Mouse (Mus musculus) mouse trophoblast stem cell (cell line): ENCODE measurements around the gene Cln6.
"Not testable (repeated sequence)": the region's sequence is repeated elsewhere in the genome, so short reads cannot be mapped to it uniquely, and the experiment has no call there.

ENCODE experiments used
- in situ Hi-C, 2 experiments: fragments of 300-500 bp; cut with MseI, MboI; formaldehyde crosslinking; loops; 2 replicates in 1 of 2; 3 replicates in 1 of 2; pipeline ENCODE4 v1.15.1; 2025

The Cln6 gene

DNA sequence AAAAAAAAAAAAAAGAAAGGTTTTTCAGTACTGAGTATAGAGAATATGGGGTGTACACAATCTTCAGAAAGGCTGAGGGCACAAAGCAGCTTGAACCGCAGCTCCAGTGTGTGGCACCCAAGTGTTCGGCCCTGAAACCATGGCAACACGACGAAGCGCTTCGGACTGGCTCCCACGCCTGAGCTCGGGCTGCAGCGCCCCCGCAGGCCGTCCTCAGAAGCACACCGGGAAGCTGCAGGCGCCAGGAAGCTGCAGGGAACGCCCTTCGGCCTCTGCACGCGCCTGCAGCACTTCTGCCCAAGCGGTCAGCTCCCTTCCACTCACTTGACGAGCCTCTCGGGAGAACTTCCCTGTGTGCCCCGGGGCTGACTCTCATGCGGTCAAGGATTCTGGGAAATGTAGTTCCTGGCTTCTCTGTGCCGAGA, 9.9 kb upstream of the Cln6 start:
- in situ Hi-C loops: no loop called here

DNA sequence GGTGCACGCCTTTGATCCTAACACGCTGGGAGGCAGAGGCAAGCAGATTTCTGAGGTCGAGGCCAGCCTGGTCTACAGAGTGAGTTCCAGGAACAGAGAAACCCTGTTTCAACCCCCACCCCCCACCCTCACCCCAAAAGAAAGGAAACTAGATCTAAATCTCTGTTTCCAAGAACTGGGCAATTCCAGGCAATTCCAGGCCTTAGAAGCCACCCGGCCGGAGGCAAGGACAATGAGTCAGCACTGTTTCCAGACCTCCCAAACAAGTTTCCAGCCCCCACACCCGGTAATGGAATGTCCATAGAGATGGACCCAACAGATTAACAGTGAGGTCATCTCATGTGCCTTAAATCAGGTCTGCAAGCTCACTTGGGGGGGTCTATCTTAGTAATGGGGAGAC, 8.7 kb upstream of the Cln6 start:
- in situ Hi-C loops: no loop called here

DNA sequence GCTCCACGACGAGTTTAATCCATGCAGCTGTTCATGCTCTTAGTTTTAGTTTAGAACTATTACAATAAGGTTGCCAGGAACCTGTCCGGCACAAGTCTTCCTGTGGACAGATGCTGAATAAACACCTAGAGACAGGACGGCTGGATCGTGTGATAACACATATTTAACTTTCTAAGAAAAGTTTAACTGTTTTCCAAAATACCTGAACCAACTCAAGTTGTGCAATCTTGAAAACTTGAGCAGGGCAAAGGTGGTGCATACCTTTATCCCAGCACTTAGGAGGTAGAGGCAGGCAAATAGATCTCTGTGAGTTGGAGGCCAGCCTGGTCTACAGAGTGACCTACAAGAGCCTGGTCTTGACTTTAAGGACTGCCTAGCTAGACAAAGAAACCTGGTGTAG, 3.7 kb upstream of the Cln6 start:
- in situ Hi-C loops: no loop called here

DNA sequence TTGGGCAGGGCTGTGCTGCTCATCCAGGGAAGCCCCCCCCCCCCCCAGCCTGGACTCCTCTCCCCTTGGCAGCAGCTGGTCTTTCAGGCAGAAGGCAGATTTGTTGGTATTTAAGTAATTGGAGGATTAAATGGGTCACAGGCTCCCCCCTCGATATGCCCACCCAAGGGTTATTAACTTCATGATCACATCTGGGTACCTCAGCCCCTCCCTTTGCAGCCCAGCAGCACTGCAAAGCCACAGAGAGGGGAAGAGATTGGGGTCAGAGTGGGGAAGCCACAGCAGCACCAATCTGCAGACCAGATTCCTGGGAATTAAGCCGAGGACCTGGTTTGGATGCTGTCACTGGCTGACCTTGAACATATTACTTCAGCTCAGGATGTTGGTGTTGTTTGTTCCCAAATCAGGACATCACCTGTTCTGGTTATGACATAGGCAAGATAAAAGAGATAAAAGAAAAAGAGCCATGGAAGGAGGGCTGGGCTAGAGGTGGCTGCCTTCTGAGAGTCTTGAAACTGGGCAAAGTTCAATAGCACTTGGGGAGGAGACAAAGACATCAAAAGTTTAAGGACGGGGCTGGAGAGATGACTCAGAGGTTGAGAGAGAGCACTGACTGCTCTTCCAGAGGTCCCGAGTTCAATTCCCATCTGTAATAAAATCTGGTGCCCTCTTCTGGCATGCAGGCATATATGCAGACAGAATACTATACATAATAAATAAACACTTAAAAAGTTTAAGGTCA, 2.7 kb upstream of the Cln6 start:
- in situ Hi-C loops: no loop called here

DNA sequence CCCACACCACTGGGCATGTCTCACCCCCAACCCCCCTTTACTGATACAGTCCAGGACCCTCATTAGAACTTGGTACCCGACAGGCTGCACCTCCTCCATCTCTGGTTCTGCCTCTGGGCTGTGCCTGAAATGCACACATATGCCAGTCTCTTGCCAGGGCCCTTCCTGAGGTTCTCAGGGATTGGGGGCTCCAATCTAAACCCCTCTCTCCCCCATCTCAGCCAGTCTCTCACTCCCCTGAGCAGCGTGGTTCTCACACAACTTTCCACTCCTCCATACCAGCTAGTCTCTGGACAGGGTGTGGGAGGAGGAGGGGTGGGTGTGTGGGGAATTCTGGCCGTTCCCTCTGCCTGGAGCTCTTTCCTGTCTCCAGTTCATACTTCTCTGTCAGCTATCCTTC, 974 bp upstream of the Cln6 start:
- in situ Hi-C loops: no loop called here

DNA sequence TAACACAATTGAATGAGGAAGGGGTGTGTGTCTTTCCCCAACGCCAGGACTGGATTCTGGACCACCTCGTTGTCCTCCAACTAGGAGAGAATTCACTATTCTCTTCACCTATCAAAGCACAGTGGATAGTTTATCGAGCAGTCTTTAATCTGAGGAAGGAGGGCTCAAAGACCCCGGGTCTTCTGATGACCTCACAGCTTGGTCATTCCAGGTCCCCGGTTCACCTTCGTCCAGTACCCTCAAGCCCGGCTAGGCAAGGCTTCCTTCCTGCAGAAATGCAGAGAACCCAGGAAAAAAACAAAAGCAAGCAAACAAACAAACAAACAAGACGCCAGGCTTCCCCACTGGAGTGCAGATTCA, 459 bp upstream of the Cln6 start:
- in situ Hi-C loops: no loop called here

DNA sequence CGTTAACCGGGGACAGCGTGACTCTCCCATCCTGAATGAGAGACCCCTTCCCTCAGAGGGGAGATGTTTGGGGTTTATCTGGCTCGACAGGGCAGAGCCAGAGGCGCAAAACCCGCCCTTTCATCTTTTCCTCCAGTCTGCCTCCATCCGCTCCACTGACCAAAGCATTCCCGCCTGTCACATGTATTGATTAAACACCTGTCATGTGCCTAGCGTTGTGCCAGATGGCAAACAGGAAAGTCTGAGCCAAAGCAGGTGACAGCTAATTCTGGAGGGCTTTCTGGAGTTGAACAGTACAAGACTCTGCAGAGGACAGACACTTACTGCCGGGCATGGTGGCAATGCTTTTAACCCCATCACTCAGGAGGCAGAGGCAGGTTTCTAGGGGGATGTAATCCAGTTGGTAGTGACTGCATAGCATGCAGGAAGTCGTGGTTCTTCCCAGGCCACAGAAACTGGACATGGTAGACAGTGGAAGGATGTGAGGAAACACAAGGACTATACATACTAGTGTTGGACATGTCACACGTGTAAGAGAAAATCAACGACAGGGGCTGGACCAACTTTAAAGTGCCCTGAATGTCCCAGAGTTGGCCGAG, 686 bp downstream of the Cln6 start:
- in situ Hi-C loops: no loop called here

DNA sequence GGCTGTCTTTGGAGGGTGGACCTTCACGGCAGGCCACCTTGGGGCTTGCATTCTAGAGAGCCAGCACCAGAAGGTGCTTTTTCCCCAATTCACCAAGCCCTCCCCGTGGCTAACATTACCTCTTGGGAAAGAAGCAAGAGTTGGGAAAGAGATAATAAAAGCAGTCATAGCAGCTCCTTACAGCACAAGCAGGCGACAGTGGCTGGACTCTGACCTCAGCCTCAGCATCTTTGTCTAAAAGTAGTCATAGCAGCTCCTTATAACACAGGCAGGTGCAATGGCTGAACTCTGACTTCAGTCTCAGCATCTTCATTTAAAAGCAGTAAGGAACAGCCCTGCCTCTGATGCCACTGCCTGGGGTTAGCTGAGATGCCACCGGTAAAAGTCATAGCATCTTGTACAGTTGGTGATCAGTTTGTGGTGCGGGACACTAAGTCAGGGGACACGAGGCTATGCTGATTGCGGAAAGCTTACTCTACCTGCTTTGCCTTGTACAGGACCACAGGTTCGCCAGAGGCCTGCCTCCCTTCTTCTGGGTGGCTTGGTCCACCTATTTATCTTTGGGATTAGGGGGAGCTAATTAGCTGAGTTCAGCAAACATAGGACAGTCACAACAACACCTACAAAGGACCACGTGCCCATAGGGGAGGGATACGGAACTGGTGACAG, 4.9 kb downstream of the Cln6 start:
- in situ Hi-C loops: no loop called here

DNA sequence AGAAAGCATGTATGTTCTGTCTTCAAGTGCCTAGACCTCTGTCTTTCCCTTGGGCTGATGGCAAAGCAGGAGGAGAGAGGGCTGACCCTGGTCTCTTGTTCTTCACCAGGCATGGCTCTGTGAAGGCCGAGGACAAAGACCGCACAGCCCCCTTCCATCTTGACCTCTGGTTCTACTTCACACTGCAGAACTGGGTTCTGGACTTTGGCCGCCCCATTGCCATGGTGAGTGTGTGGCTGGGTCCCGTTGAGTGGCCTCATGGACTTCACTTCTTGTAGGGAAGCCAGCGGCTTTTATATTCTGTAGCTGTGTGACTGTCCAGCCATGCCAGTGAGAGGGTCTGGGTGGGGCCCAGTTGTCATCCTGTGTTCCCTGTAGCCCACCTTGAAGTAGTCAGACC, 5.9 kb downstream of the Cln6 start:
- in situ Hi-C loops: no loop called here

DNA sequence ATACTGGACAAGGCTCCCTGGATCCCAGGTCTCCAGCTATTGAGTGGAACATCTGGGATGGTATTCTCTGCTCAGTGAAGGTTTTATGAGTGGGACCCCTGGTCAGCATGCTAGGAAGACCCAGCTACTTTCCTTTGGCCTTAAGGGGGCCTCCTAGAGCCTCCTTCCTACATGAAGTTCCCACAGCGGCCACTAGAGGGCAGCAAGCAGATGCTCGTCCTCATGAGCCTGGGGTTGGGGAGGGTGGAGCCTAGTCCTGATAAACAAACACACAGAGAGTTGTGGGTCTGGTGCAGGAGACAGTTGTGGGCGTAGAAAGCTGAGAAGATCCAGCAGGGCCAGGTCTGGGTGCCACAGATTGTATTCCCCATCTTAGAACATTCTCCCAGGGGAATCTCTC, 9.1 kb downstream of the Cln6 start:
- in situ Hi-C loops: no loop called here

DNA sequence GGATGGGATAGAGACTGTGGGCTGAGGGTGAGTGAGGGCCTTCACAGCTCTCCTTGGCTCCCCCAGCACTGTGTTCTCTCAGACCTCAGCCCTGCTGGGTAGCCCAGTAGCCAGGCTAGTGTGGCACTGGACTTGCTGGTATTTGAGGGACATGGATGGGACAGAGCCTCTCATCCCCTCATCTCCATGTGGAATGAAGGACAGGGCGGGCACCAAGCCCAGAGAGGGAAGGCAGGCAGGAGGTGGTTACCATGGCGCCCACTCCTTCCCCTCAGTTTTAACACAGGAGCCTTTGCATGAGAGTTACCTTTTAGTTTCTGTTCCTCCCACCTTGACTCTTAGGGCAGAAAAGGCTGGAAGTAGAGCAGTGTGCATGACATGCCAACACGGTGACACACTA, 10.1 kb downstream of the Cln6 start:
- in situ Hi-C loops: no loop called here

DNA sequence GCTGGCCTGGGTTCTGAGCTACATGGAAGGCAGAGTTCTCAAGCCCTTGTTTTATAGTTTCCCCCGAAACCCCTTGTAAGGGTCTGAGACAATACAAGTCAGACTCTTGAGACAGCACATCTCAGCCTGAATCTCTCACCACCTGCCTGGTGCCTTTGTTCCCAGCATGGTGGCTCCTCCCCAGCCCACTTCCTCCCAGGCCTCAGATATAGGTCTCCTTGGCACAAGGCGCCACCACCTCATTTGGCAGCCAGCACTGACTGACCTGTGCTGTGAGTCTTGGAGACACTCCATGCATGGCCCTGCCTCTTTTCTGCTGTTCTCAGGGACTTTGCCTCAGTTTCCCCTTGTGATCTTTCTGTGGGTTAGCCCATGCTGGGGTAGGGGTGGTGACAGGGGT, 13.0 kb downstream of the Cln6 start:
- in situ Hi-C loops: no loop called here

DNA sequence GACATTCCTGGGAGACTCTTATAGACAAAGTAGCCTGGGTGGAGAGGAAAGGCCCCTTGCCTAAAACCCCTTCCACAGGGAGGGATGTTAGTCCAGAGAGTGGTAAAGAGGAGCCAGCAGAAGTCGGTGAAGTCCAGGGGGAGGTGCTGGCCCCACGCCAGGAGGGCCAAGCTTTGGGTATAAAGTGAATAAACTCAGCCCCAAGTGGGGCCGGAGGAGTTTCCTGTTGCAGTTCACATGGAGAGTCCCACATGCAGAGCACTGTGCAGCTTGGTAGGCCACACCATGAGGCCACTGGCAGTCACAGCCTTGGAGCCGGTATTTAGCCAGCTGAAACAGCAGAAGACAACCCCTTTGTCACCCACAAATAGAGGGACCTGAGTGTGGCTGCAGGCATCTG, 15.9 kb downstream of the Cln6 start:
- in situ Hi-C loops: no loop called here

DNA sequence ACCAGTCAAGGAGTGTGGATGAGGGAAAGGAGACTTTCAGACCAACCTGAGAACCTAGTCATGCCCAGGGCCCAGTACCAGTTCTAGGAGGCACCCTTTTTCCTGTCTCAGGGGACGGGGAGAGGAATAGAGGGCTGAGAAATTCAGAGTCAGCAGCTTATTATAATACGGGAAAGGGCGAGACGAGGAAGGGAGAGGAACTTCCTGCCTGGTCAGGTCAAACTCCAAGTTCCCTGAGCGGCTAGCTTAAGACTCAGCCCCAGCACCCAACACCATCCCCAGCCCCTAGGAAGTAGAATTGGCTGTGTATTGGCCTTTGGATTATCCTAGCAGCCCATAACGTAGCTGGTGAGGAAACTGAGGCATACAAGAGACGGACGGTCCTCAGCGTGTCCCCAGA, 18.6 kb downstream of the Cln6 start:
- in situ Hi-C loops: no loop called here

DNA sequence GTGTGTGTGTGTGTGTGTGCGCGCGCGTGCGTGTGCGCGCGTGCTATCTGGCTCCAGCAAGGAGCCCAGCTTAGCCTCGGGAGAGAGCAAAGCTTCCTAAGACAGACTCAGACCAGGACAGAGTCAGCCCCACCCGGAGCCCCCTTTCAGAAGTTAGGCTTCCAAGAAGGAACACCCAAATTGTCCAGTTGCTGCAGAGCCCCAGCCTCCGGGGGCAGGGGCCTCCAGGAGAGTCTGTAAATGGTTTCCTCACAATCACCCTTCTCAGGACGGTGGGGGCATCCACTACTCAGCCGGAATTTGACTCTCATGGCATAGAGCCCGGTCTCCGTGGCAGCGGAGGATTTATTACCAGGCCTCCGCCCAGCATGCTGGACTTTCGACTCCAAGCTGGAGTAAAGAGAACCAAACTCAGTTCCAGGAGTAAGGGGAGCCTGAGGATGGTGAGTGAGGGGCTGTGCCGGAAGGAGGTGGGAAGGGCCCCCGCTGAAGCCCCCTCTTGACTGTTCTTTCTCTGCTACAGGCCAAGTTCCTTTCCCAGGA, 19.2 kb downstream of the Cln6 start, which contains the start of gene Calml4:
Calml4 (plus strand) TSS at position 362 of the 543 bp plus-strand sequence.
- in situ Hi-C loops: no loop called here

DNA sequence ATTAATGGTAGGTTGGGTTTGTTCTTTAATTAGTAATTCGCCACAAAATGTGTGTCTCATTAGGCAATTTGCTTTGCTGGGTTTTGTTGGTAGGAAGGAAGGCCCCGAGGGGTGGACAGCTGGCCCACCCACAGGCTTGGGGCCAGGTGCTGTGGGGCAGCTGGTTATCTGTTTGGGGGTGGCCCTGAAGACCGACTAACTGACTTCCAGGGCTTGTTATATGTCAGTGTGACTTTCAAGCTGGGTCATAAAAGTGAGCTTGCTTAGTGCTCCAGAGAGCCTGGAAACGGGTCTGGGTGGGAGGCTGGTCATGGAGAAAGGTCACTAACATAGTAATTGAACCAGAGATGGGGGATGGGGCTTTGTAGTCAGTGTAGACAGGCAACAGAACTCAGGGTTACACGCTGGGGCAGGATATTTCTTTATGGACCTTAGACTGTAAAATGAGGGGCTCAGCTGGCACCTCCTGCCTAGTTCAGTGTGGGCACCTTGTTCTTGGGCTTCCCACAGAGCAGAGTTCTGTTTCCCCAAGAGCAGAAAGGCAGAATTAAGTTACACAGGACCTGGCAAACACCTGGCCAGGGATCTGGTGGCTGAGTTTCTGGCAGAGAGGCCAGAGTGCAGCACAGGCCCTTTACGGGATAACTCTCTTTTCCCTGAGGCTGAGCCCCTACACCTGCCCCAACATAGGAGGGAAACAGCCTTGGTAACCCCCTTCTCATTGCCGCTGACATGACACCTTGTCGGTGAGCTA, 19.9 kb downstream of the Cln6 start:
- in situ Hi-C loops: no loop called here

DNA sequence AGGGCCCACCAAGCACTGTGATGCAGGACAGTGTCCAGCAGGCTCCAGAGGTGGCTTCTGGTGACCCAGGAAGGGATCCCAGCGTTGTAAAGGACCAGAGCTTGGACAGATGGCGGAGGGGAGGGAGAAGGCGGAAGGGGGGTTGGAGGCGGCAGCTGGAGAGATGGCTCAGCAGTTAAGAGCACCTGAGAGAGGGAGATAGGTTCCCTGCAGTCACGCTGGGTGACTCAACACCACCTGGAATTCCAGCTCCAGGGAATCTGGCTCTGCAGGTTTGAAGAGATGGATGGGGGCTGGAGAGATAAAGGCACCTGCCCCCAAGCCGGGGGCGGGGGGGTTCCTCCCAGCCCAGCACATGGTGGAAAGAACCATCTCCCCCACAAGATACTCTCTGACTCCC, 21.5 kb downstream of the Cln6 start:
- in situ Hi-C loops: not testable (repeated sequence)

DNA sequence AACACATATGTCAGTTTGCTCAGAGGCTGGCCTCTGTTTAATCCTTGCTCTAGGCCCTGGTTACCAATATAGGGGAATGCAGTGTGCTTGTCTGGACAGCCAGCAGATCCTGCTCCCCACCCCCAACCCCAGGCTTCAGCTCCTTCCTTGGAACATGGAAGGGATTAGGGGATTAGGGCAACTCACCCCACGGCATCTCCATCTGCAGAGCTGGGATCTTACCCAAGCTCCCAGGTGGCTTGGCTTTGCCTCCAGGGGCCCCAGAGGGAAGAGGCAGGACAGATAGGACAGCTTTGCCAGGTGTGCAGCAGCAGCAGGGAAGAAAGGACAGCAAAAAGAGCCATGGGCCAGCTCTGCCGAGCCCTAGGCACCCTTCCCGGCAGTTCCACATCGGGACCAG, 22.3 kb downstream of the Cln6 start:
- in situ Hi-C loops: no loop called here

DNA sequence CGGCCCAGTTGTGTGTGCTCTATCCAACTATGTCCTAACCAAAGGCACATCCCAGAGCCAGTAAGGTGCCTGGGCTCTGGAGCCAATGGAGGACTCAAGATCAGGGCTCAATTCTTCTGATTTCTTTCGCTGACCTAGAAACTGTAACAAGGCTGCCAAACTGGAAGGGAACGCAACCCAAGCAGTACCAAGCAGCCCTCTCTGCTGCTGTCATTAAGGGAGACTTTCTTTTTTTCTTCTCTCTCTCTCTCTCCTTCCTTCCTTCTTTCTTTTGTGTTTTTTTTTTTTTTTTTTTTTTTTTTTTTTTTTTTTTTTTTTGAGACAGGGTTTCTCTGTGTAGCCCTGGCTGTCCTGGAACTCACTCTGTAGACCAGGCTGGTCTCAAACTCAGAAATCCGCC, 30.7 kb downstream of the Cln6 start:
- in situ Hi-C loops: not testable (repeated sequence)

DNA sequence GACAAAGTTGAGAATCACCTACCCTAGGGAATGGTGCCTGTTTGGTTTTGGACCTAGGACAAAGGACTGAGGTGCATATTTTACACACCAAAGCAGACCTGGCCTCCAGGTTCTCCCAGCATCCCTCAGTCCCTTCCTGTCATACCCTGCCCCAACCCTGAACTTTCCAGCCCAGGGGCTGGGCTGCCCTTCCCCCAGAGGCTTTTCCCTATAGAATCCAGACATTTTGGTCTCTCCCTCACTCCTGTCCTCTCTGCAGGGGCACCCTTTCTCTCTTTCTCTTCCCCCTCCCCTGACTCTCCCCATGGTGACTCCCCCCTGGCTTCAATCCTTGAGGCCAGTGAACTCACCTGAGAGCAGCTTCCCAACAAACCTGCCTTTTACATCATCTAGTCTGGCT, 32.1 kb downstream of the Cln6 start:
- in situ Hi-C loops: no loop called here

DNA sequence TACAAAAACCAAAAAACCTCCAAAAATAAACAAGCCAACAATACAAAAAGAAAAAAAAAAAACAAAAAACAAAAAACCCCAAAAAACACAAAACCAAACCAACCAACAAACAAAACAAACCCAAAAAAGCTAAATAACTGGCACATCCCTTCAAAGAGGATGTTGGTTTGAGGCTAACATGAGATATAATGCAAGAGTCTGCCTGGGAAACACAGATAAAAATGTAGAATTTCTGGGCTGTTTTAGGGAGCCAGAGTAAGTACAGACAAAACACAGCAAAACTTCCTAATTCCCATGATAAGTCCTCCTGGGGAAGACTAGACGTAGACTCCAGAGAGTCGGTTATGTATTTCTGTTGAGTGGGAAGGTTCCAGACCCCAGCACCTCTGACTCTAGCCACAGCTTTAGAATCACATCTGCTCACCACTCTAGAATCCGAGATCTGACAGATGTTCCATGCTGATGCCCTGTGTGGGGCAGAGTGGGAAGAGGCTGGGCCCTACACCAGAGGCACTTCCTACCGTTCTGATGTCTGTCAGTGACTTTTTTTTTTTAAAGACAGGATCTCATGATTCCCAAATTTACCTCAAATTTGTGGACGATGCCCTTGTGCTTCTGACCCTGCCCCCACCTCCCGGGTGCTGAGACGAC, 38.5 kb downstream of the Cln6 start:
- in situ Hi-C loops: no loop called here

DNA sequence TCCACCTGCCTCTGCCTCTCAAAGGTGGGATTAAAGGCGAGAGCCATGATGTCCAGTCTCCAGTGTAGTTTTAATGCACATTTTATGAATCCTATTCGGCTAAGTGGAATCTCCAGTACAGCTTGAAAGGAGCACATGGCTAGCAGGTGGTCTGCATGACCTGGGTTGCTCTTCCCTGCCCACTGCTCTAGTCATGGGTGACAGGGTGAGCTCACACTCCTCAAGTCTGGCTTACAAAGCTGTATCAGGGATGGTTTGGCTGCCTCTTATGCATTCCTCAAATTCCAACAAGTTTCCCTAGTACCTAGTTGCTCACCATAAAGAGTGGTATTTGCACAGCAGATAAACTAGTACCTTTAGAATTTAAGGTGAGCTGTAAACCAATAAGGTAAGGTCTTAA, 39.2 kb downstream of the Cln6 start:
- in situ Hi-C loops: no loop called here
